Mouse (Mus musculus) heart, adult 18-20 months (tissue): ENCODE results near the gene Olfr503. TPM values are rescaled to one million over a fixed set of nuclear protein-coding genes. Genes with fewer than 3 reads are reported as not detected.
"Not testable (repeated sequence)": the region's sequence is repeated elsewhere in the genome, so short reads cannot be mapped to it uniquely, and the experiment has no call there.

ENCODE experiments used
- DNase-seq, 2 experiments: peaks; one replicate each; pipeline ENCODE4 v3.0.0; 2021 to 2022; ENCODE audit warnings: mixed read lengths in 1 of 2
- long read RNA-seq, 2 experiments: library from polyadenylated mRNA; stranded (forward); transcript quantifications; one replicate each; pipeline ENCODE4 v2.0.0; 2021
- total RNA-seq, 2 experiments: library from RNA; stranded (reverse); gene quantifications; 2 replicates each; pipeline ENCODE4 v1.2.3; 2021

Gene Olfr503
- total RNA-seq, result not detected
- long read RNA-seq, experiment 1, result 0 reads
- long read RNA-seq, experiment 2, result 0 reads

- not testable (repeated sequence) for DNase-seq
These were observed at the start of gene Olfr503 for GRCm38 (mm10) chr7:108544227-108544626. Gene Olfr503 (plus strand): TSS chr7:108544527.

GRCm38 (mm10) chr7:108524965-108525364 is 19.4 kb upstream of the Olfr503 start, which contains the start of gene Olfr502:
Gene Olfr502 (minus strand): TSS chr7:108525065.
- no peak for DNase-seq

- DNase-seq, result no peak
These were observed 1.9 kb upstream of the Olfr503 start for GRCm38 (mm10) chr7:108542416-108542815.

- DNase-seq, result no peak
These were observed 21.4 kb downstream of the Olfr503 start, which contains the start of gene Olfr504 for GRCm38 (mm10) chr7:108565693-108566092. Gene Olfr504 (minus strand): TSS chr7:108565793.

GRCm38 (mm10) chr7:108589797-108590196 is 45.5 kb downstream of the Olfr503 start:
- no peak for DNase-seq

Other genes starting within 250 kb of the Olfr503 start
- gene Olfr491, start 231.1 kb upstream of the Olfr503 start, total RNA-seq, result not detected
- gene Olfr492, start 220.9 kb upstream of the Olfr503 start, total RNA-seq, result not detected
- not detected for gene Olfr493, start 197.5 kb upstream of the Olfr503 start, total RNA-seq
- gene Olfr494, start 179.2 kb upstream of the Olfr503 start, total RNA-seq, result not detected
- not detected for gene Olfr495, start 151.4 kb upstream of the Olfr503 start, total RNA-seq
- not detected for gene Olfr497, start 124.1 kb upstream of the Olfr503 start, total RNA-seq
- not detected for gene Olfr498, start 79.2 kb upstream of the Olfr503 start, total RNA-seq
- gene Olfr502, start 19.5 kb upstream of the Olfr503 start, total RNA-seq, result not detected
- not detected for gene Olfr504, start 21.3 kb downstream of the Olfr503 start, total RNA-seq
- gene Olfr506, start 66.3 kb downstream of the Olfr503 start, total RNA-seq, result not detected
- gene Olfr507, start 77.3 kb downstream of the Olfr503 start, total RNA-seq, result not detected
- gene Olfr508, start 85.5 kb downstream of the Olfr503 start, total RNA-seq, result not detected
- gene Olfr509, start 107.4 kb downstream of the Olfr503 start, total RNA-seq, result not detected
- not detected for gene Olfr510, start 121.9 kb downstream of the Olfr503 start, total RNA-seq
- not detected for gene Olfr512, start 168.8 kb downstream of the Olfr503 start, total RNA-seq
- not detected for gene Olfr513, start 206.4 kb downstream of the Olfr503 start, total RNA-seq